Mouse (Mus musculus): ENCODE measurements around the gene Flcn.

DNA sequence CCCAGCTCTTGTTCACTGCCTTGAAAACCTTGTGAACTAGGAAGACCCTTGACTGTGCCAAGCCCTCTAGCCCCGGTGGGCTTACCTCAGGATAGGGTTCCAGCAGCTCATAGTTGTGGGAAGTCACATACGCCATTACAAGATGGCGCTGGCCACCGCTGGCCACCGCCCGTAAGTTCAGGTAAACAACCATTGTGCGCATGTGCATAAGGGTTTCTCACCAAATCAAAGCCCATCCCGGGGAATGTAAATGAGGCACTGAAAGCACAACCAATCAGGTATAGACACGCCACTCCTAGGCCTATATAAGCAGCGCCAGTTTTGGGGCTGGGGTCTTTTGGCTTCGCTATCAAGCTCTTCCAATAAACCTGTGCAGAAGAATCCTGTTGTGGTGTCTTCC, 36.5 kb upstream of the Flcn start:
- TF ChIP-seq CTCF (IDR thresholded peaks at IDR 0.05; ENCODE audit: extremely low read depth, insufficient read depth, insufficient read length, insufficient replicate concordance) (no peak), POLR2A (IDR thresholded peaks at IDR 0.05; ENCODE audit: low read depth, low read length) (no peak)
